Mouse (Mus musculus) lung, adult 2 months (tissue): ENCODE results near the gene Ttll1.

Source experiments
- CTCF ChIP-seq: fragments of 200-500 bp; IDR thresholded peaks from 2 replicates; pipeline ENCODE4 v1.5.1; 2011; ENCODE audit warnings: mild to moderate bottlenecking, low read length, control low read depth; ENCODE audit not compliant: insufficient read depth
- POLR2A ChIP-seq: fragments of 200-500 bp; IDR thresholded peaks from 2 replicates; pipeline ENCODE4 v1.6.1; 2011; ENCODE audit warnings: low read depth, mild to moderate bottlenecking, control low read depth, low read length, borderline replicate concordance; ENCODE audit errors: extremely low read depth

GRCm38 (mm10) chr15:83460891-83461290 lies 49.8 kb downstream of the Ttll1 start:
- TF ChIP-seq CTCF, result no peak
- no peak for TF ChIP-seq POLR2A
